Mouse (Mus musculus): ENCODE results near the gene Pglyrp3. TPM values are rescaled to one million over a fixed set of nuclear protein-coding genes. Genes with fewer than 3 reads are reported as not detected.
"Not testable (repeated sequence)": the region's sequence is repeated elsewhere in the genome, so short reads cannot be mapped to it uniquely, and the experiment has no call there.

The Pglyrp3 gene
- not detected for total RNA-seq (2021)
- long read RNA-seq, experiment 1: 0 reads
- long read RNA-seq, experiment 2: 0 reads

GRCm38 (mm10) chr3:92014283-92014682 lies at the start of gene Pglyrp3:
Gene Pglyrp3 (plus strand): TSS chr3:92014583.
- no peak for DNase-seq
- no peak within 1 kb of the TSS for H3K4me3 ChIP-seq
- TF ChIP-seq CTCF (IDR thresholded peaks at IDR 0.05): no peak
- intact Hi-C loops (cut with DNase I): no loop called here
- no peak within 1 kb of the TSS for H3K27ac ChIP-seq

GRCm38 (mm10) chr3:92011001-92011400 lies 3.4 kb upstream of the Pglyrp3 start:
- intact Hi-C loops (cut with DNase I): no loop called here
- no peak overlapping the region for H3K27ac ChIP-seq
- no peak for TF ChIP-seq CTCF (IDR thresholded peaks at IDR 0.05)
- no peak overlapping the region for H3K4me3 ChIP-seq
- no peak for DNase-seq

GRCm38 (mm10) chr3:92024541-92024940 lies 10.2 kb downstream of the Pglyrp3 start:
- not testable (repeated sequence) for H3K27ac ChIP-seq

GRCm38 (mm10) chr3:92033203-92033602 lies 18.8 kb downstream of the Pglyrp3 start:
- intact Hi-C loops (cut with DNase I): no loop called here
- DNase-seq: no peak
- H3K27ac ChIP-seq: no peak overlapping the region
- no peak for TF ChIP-seq CTCF (IDR thresholded peaks at IDR 0.05)
- no peak overlapping the region for H3K4me3 ChIP-seq

More at GRCm38 (mm10) chr3:92024541-92024940, 10.2 kb downstream of the Pglyrp3 start:
- H3K4me3 ChIP-seq; intact Hi-C loops (cut with DNase I); DNase-seq: not testable (repeated sequence)

GRCm38 (mm10) chr3:92033892-92034291 lies 19.5 kb downstream of the Pglyrp3 start:
- DNase-seq: no peak
- TF ChIP-seq CTCF (IDR thresholded peaks at IDR 0.05): no peak
- intact Hi-C loops (cut with DNase I): no loop called here
- no peak overlapping the region for H3K27ac ChIP-seq
- H3K4me3 ChIP-seq: no peak overlapping the region

- intact Hi-C loops (cut with DNase I): no loop called here
Observed at GRCm38 (mm10) chr3:92050382-92051054, 36.1 kb downstream of the Pglyrp3 start.

GRCm38 (mm10) chr3:92080462-92081284 lies 66.3 kb downstream of the Pglyrp3 start:
- H3K4me3 ChIP-seq: peak overlapping the region; percentile 84
- TF ChIP-seq CTCF (IDR thresholded peaks at IDR 0.05): peak; percentile 13
- no peak overlapping the region for H3K27ac ChIP-seq
- peak; percentile 79 for DNase-seq
- intact Hi-C loops (cut with DNase I): no loop called here

More at GRCm38 (mm10) chr3:92050382-92051054, 36.1 kb downstream of the Pglyrp3 start:
- TF ChIP-seq CTCF (IDR thresholded peaks at IDR 0.05): peak; percentile 72
- no peak for DNase-seq
- H3K27ac ChIP-seq: no peak overlapping the region
- no peak overlapping the region for H3K4me3 ChIP-seq

Small RNA genes lying within 50 kb of the gene (microRNA-seq; reads per million reads assigned to microRNA genes)
- gene Gm23697: not detected
- not detected for gene Gm25145

Other genes starting within 250 kb of the Pglyrp3 start
- gene Lor, start 68.6 kb downstream of the Pglyrp3 start, total RNA-seq (2021): not detected
- not detected for gene Prr9, start 109.4 kb downstream of the Pglyrp3 start, total RNA-seq (2021)
- not detected for gene Lelp1, start 128.2 kb downstream of the Pglyrp3 start, total RNA-seq (2021)
- gene Sprr2a1, start 201.2 kb downstream of the Pglyrp3 start, total RNA-seq (2021): not detected
- not detected for gene Sprr2a2, start 201.3 kb downstream of the Pglyrp3 start, total RNA-seq (2021)